Mouse (Mus musculus): ENCODE measurements around the gene Brwd1. TPM values are rescaled to one million over a fixed set of nuclear protein-coding genes. Genes with fewer than 3 reads are reported as not detected.

Gene Brwd1
- polyA plus RNA-seq, 1 experiment, result 48.5 TPM

GRCm38 (mm10) chr16:96044096-96044495 is 38.2 kb downstream of the Brwd1 start:
- no peaks in the 10 kb centered on the region for H3K27me3 ChIP-seq (ENCODE audit: control insufficient read depth, insufficient read depth, low read length)
- no peak overlapping the region for H3K27ac ChIP-seq (ENCODE audit: control insufficient read depth, insufficient read depth, low read length)
- H3K36me3 ChIP-seq (ENCODE audit: control insufficient read depth, insufficient read depth, low read length), result peaks cover 83% of the 10 kb centered on the region
- no peak overlapping the region for H3K4me3 ChIP-seq (ENCODE audit: control insufficient read depth, insufficient read depth, low read length)
- no peak for TF ChIP-seq CTCF (IDR thresholded peaks at IDR 0.05; ENCODE audit: borderline replicate concordance, control insufficient read depth, extremely low read depth, insufficient read depth, low read length, poor library complexity)
- no peak for TF ChIP-seq POLR2A (IDR thresholded peaks at IDR 0.05; ENCODE audit: control insufficient read depth, extremely low read depth, insufficient read depth, low read length, poor library complexity)
- H3K4me1 ChIP-seq (replicated peaks; ENCODE audit: control insufficient read depth, insufficient read depth, low read length), result no peaks in the 10 kb centered on the region
- DNase-seq, result peak; percentile 45
- 85% methylated on average over 5 of the region's 5 CpGs for WGBS

GRCm38 (mm10) chr16:96040691-96041090 is 41.6 kb downstream of the Brwd1 start:
- Histone ChIP-seq H3K36me3 (ENCODE audit: control insufficient read depth, insufficient read depth, low read length) (peaks cover 92% of the 10 kb centered on the region), H3K4me1 (replicated peaks; ENCODE audit: control insufficient read depth, insufficient read depth, low read length) (no peaks in the 10 kb centered on the region), H3K4me3 (ENCODE audit: control insufficient read depth, insufficient read depth, low read length) (no peak overlapping the region), H3K27me3 (ENCODE audit: control insufficient read depth, insufficient read depth, low read length) (no peaks in the 10 kb centered on the region), H3K27ac (ENCODE audit: control insufficient read depth, insufficient read depth, low read length) (no peak overlapping the region)
- 97% methylated on average over 4 of the region's 4 CpGs for WGBS
- no peak for DNase-seq
- TF ChIP-seq CTCF (IDR thresholded peaks at IDR 0.05; ENCODE audit: borderline replicate concordance, control insufficient read depth, extremely low read depth, insufficient read depth, low read length, poor library complexity) (no peak), POLR2A (IDR thresholded peaks at IDR 0.05; ENCODE audit: control insufficient read depth, extremely low read depth, insufficient read depth, low read length, poor library complexity) (no peak)

- TF ChIP-seq CTCF (IDR thresholded peaks at IDR 0.05; ENCODE audit: borderline replicate concordance, control insufficient read depth, extremely low read depth, insufficient read depth, low read length, poor library complexity), result no peak
- no peak for TF ChIP-seq POLR2A (IDR thresholded peaks at IDR 0.05; ENCODE audit: control insufficient read depth, extremely low read depth, insufficient read depth, low read length, poor library complexity)
- Histone ChIP-seq H3K27ac (ENCODE audit: control insufficient read depth, insufficient read depth, low read length) (no peak overlapping the region), H3K4me1 (replicated peaks; ENCODE audit: control insufficient read depth, insufficient read depth, low read length) (no peaks in the 10 kb centered on the region), H3K27me3 (ENCODE audit: control insufficient read depth, insufficient read depth, low read length) (no peaks in the 10 kb centered on the region), H3K4me3 (ENCODE audit: control insufficient read depth, insufficient read depth, low read length) (no peak overlapping the region), H3K36me3 (ENCODE audit: control insufficient read depth, insufficient read depth, low read length) (peaks cover 97% of the 10 kb centered on the region)
- no peak for DNase-seq
- WGBS, result 95% methylated on average over 6 of the region's 6 CpGs
Measured at GRCm38 (mm10) chr16:96039538-96039937, 42.8 kb downstream of the Brwd1 start.

GRCm38 (mm10) chr16:96034473-96034872 is 47.9 kb downstream of the Brwd1 start:
- H3K4me1 ChIP-seq (replicated peaks; ENCODE audit: control insufficient read depth, insufficient read depth, low read length), result no peaks in the 10 kb centered on the region
- peaks cover 95% of the 10 kb centered on the region for H3K36me3 ChIP-seq (ENCODE audit: control insufficient read depth, insufficient read depth, low read length)
- H3K27me3 ChIP-seq (ENCODE audit: control insufficient read depth, insufficient read depth, low read length), result no peaks in the 10 kb centered on the region
- DNase-seq, result no peak
- no peak overlapping the region for H3K4me3 ChIP-seq (ENCODE audit: control insufficient read depth, insufficient read depth, low read length)
- 98% methylated on average over 6 of the region's 6 CpGs for WGBS
- TF ChIP-seq POLR2A (IDR thresholded peaks at IDR 0.05; ENCODE audit: control insufficient read depth, extremely low read depth, insufficient read depth, low read length, poor library complexity), result no peak
- no peak for TF ChIP-seq CTCF (IDR thresholded peaks at IDR 0.05; ENCODE audit: borderline replicate concordance, control insufficient read depth, extremely low read depth, insufficient read depth, low read length, poor library complexity)
- H3K27ac ChIP-seq (ENCODE audit: control insufficient read depth, insufficient read depth, low read length), result no peak overlapping the region

- TF ChIP-seq POLR2A (IDR thresholded peaks at IDR 0.05; ENCODE audit: control insufficient read depth, extremely low read depth, insufficient read depth, low read length, poor library complexity), result no peak
- Histone ChIP-seq H3K36me3 (ENCODE audit: control insufficient read depth, insufficient read depth, low read length) (peaks cover 96% of the 10 kb centered on the region), H3K27me3 (ENCODE audit: control insufficient read depth, insufficient read depth, low read length) (no peaks in the 10 kb centered on the region), H3K27ac (ENCODE audit: control insufficient read depth, insufficient read depth, low read length) (no peak overlapping the region), H3K4me3 (ENCODE audit: control insufficient read depth, insufficient read depth, low read length) (no peak overlapping the region), H3K4me1 (replicated peaks; ENCODE audit: control insufficient read depth, insufficient read depth, low read length) (no peaks in the 10 kb centered on the region)
- 93% methylated on average over 13 of the region's 13 CpGs for WGBS
- DNase-seq, result no peak
Measured at GRCm38 (mm10) chr16:96032368-96033043, 49.8 kb downstream of the Brwd1 start.

- Histone ChIP-seq H3K36me3 (ENCODE audit: control insufficient read depth, insufficient read depth, low read length) (peaks cover 96% of the 10 kb centered on the region), H3K27me3 (ENCODE audit: control insufficient read depth, insufficient read depth, low read length) (no peaks in the 10 kb centered on the region), H3K27ac (ENCODE audit: control insufficient read depth, insufficient read depth, low read length) (no peak overlapping the region), H3K4me3 (ENCODE audit: control insufficient read depth, insufficient read depth, low read length) (no peak overlapping the region), H3K4me1 (replicated peaks; ENCODE audit: control insufficient read depth, insufficient read depth, low read length) (no peaks in the 10 kb centered on the region)
- peak; percentile 39 for DNase-seq
- TF ChIP-seq CTCF (IDR thresholded peaks at IDR 0.05; ENCODE audit: borderline replicate concordance, control insufficient read depth, extremely low read depth, insufficient read depth, low read length, poor library complexity), result peak; percentile 49; the same call in 1 of the 2 replicates
- no peak for TF ChIP-seq POLR2A (IDR thresholded peaks at IDR 0.05; ENCODE audit: control insufficient read depth, extremely low read depth, insufficient read depth, low read length, poor library complexity)
- WGBS, result 93% methylated on average over 2 of the region's 2 CpGs
Measured at GRCm38 (mm10) chr16:96030476-96031102, 51.7 kb downstream of the Brwd1 start.

Data from thymus, adult 2 months (tissue).